Mouse (Mus musculus) neural tube, embryonic 11.5 days (tissue): ENCODE data around the gene Ninj2. TPM values are rescaled to one million over a fixed set of nuclear protein-coding genes. Genes with fewer than 3 reads are reported as not detected.
A peak's percentile ranks its signal among the peaks of the same experiment; 100 is the strongest.

ENCODE experiments used
- ATAC-seq: fragments of 200-750 bp; cut with Nextera tagmentation; 2 replicates; pipeline ENCODE4 v1.8.0; 2017; ENCODE audit warnings: moderate number of reproducible peaks, mild to moderate bottlenecking, moderate TSS enrichment, moderate library complexity; ENCODE audit not compliant: insufficient read depth, low FRiP score, low TSS enrichment
- DNase-seq: peaks from one replicate; pipeline ENCODE4 v3.0.0-alpha.2; 2015; ENCODE audit warnings: low spot score
- H3K27ac ChIP-seq: fragments of 300-500 bp; sonication (generic); 2 replicates; pipeline ENCODE4 v1.5.1; 2014; ENCODE audit warnings: low read depth, mild to moderate bottlenecking, low read length
- H3K27me3 ChIP-seq: fragments of 300-500 bp; sonication (generic); 2 replicates; pipeline ENCODE4 v1.6.1; 2014; ENCODE audit warnings: mild to moderate bottlenecking, low read length, mixed read lengths; ENCODE audit not compliant: control insufficient read depth, insufficient read depth
- H3K36me3 ChIP-seq: fragments of 300-500 bp; sonication (generic); 2 replicates; pipeline ENCODE4 v1.6.1; 2014; ENCODE audit warnings: mild to moderate bottlenecking, low read length, moderate library complexity, mixed read lengths; ENCODE audit not compliant: control insufficient read depth, insufficient read depth
- H3K4me1 ChIP-seq: fragments of 300-500 bp; sonication (generic); 2 replicates; pipeline ENCODE4 v1.6.1; 2014; ENCODE audit warnings: low read length, mixed read lengths; ENCODE audit not compliant: control insufficient read depth, insufficient read depth
- H3K4me2 ChIP-seq: fragments of 300-500 bp; sonication (generic); 2 replicates; pipeline ENCODE4 v1.6.1; 2014; ENCODE audit warnings: low read depth, mild to moderate bottlenecking, moderate library complexity
- H3K4me3 ChIP-seq: fragments of 300-500 bp; sonication (generic); 2 replicates; pipeline ENCODE4 v1.5.1; 2014; ENCODE audit warnings: low read depth, low read length
- H3K9ac ChIP-seq: fragments of 300-500 bp; sonication (generic); 2 replicates; pipeline ENCODE4 v1.6.1; 2014; ENCODE audit warnings: mild to moderate bottlenecking, low read length
- H3K9me3 ChIP-seq: fragments of 300-500 bp; sonication (generic); 2 replicates; pipeline ENCODE4 v1.6.1; 2016; ENCODE audit warnings: low read length; ENCODE audit not compliant: control insufficient read depth
- WGBS: fragments of 180-500 bp; shearing (Covaris S2); extraction: QIAGEN DNeasy Blood & Tissue Kit; methylation state at CpG from one replicate; pipeline ENCODE4 v1.1.7; 2014; 5-methylcytosine and 5-hydroxymethylcytosine counted together
- polyA plus RNA-seq: library from polyadenylated mRNA; unstranded; fragments of >200 nt; fragmentation: Nextera tagmentation; extraction: Ambion mirVana; gene quantifications from 2 replicates; pipeline ENCODE4 v1.2.1, GENCODE M21; 2014

Ninj2 gene
- polyA plus RNA-seq, 1 experiment from 2014 or later, result not detected

GRCm38 (mm10) chr6:120183771-120184170, 90.6 kb downstream of the Ninj2 start:
- H3K27me3 ChIP-seq, result no peaks in the 10 kb centered on the region
- WGBS, result 86% methylated on average over 4 of the region's 4 CpGs
- no peaks in the 10 kb centered on the region for H3K9me3 ChIP-seq
- H3K4me3 ChIP-seq, result no peak overlapping the region
- no peaks in the 10 kb centered on the region for H3K36me3 ChIP-seq
- H3K4me2 ChIP-seq, result no peak overlapping the region
- H3K27ac ChIP-seq, result no peak overlapping the region
- H3K9ac ChIP-seq, result no peak overlapping the region
- DNase-seq (peak; percentile 5), ATAC-seq (no peak)
- H3K4me1 ChIP-seq, result no peaks in the 10 kb centered on the region

GRCm38 (mm10) chr6:120185012-120185730, 92.0 kb downstream of the Ninj2 start:
- H3K4me3 ChIP-seq, result no peak overlapping the region
- no peaks in the 10 kb centered on the region for H3K4me1 ChIP-seq
- no peak for ATAC-seq
- H3K4me2 ChIP-seq, result no peak overlapping the region
- no peak for DNase-seq
- H3K9me3 ChIP-seq, result no peaks in the 10 kb centered on the region
- H3K36me3 ChIP-seq, result no peaks in the 10 kb centered on the region
- WGBS, result 89% methylated on average over 12 of the region's 12 CpGs
- no peak overlapping the region for H3K27ac ChIP-seq
- no peak overlapping the region for H3K9ac ChIP-seq
- H3K27me3 ChIP-seq, result no peaks in the 10 kb centered on the region

- no peak overlapping the region for H3K4me2 ChIP-seq
- no peaks in the 10 kb centered on the region for H3K9me3 ChIP-seq
- peak; percentile 9 for DNase-seq
Observed at GRCm38 (mm10) chr6:120185756-120186155, 92.6 kb downstream of the Ninj2 start.

DNA sequence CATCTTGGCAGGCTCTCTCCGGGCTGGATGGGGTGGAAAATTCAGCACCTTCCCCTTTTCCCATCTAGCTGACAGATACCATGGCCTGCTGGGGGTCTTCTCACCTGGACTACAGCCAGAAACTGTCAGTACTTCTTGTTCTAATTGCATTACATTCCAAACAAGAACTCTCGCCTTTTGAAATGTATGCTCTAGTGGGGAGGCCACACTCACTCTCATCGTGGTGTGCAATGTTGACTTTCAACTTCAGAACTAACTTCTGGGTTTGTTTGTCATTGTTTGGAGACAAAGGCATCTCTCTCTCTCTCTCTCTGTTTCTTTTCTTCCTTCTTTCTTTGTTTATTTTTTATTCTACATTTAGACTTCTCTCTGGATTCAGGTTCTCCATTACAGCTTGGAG, 93.4 kb downstream of the Ninj2 start:
- Histone ChIP-seq H3K27ac (no peak overlapping the region), H3K36me3 (no peaks in the 10 kb centered on the region), H3K4me2 (no peak overlapping the region), H3K9ac (no peak overlapping the region), H3K9me3 (no peaks in the 10 kb centered on the region), H3K4me1 (no peaks in the 10 kb centered on the region), H3K27me3 (no peaks in the 10 kb centered on the region), H3K4me3 (no peak overlapping the region)
- 69% methylated on average over 3 of the region's 3 CpGs for WGBS
- DNase-seq (peak; percentile 0), ATAC-seq (no peak)

More at GRCm38 (mm10) chr6:120185756-120186155, 92.6 kb downstream of the Ninj2 start:
- no peaks in the 10 kb centered on the region for H3K27me3 ChIP-seq
- no peaks in the 10 kb centered on the region for H3K36me3 ChIP-seq
- WGBS, result 54% methylated on average over 7 of the region's 7 CpGs
- no peak overlapping the region for H3K4me3 ChIP-seq
- no peaks in the 10 kb centered on the region for H3K4me1 ChIP-seq
- no peak for ATAC-seq
- no peak overlapping the region for H3K27ac ChIP-seq
- H3K9ac ChIP-seq, result no peak overlapping the region

DNA sequence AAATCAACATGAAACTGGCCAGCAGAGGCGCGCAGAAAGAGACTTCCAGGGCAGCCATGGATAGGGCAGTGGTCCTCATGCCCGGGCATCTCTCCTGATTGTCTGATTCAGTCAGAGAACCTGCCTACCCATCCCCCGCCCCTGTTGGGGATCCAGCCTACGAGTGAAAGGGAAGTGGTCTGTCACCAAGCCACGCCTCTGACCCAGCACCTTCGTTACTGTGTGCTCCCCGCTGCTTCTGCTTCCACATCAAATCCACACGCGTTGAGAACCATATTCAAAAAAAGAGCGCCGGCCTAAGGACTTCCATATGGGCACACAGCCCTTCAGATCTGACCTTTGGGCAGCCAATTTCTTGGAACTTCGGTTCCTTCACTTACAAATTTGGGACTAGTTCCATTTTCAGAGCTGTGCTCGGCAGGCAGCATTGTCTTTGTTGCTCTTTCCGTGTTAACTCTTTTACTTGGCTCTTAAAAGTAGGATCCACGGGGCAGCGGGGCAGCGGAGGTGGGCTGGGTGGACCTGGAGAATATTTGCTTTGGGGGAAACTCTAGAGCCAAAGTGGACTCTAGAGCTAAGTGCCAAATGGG, 94.5 kb downstream of the Ninj2 start:
- no peaks in the 10 kb centered on the region for H3K4me1 ChIP-seq
- no peak overlapping the region for H3K9ac ChIP-seq
- H3K4me2 ChIP-seq, result no peak overlapping the region
- no peaks in the 10 kb centered on the region for H3K27me3 ChIP-seq
- no peak overlapping the region for H3K4me3 ChIP-seq
- H3K9me3 ChIP-seq, result no peaks in the 10 kb centered on the region
- WGBS, result 13% methylated on average over 18 of the region's 18 CpGs
- no peak overlapping the region for H3K27ac ChIP-seq
- H3K36me3 ChIP-seq, result no peaks in the 10 kb centered on the region
- ATAC-seq (no peak), DNase-seq (peak; percentile 28)

DNA sequence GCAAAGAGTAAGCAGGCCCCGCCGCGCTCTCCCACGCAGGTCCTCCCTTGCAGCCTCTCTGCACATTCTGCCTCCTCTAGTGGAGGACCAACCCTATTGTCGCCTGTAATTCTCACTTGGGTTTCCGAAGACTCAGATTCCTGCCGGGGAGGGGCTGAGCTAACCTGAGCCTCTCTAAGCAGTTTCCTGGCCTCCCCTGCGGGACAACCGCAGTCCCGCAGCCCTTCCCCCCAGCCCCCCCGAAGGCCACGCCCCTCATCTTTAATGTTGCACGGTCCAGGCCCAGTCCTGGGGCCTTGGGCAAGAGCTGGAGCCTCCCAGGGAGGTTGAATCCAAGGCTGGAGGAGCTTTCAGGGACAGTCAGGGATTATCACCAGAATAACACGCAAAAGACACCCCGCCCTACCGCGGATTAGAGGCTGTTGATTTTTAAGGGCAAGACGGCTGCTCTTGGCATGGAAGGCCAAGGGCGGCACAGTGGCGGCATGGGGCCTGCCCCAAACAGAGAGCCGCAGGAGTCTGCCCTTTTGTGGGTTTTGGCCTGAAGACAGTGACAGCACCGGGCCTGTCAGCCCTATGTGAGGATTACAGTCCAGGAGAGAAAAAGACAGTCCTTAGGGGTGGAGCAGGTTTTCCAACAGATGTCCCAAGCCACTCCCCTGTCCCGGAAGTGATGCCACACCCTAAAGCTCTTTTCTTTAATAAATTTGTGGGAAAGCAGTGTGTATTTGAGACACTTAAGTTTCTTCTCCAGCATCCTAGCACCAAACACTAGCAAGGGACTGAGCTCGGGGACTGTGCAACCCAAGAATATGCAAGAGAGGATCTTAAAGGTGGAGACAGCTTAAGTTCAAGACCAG, 95.5 kb downstream of the Ninj2 start:
- Histone ChIP-seq H3K27me3 (no peaks in the 10 kb centered on the region), H3K4me1 (no peaks in the 10 kb centered on the region), H3K27ac (no peak overlapping the region), H3K9me3 (no peaks in the 10 kb centered on the region), H3K4me2 (peak overlapping the region; percentile 15; the same call in 1 of the 2 replicates), H3K4me3 (no peak overlapping the region), H3K36me3 (no peaks in the 10 kb centered on the region), H3K9ac (0 out of 2 replicates have a peak overlapping the region, but pooled peaks have one; percentile 1)
- ATAC-seq, result no peak; the same call in 1 of the 2 replicates
- WGBS, result 18% methylated on average over 24 of the region's 24 CpGs
- peak; percentile 39 for DNase-seq

GRCm38 (mm10) chr6:120189287-120189686, 96.1 kb downstream of the Ninj2 start:
- ATAC-seq, result no peak
- 79% methylated on average over 5 of the region's 5 CpGs for WGBS
- H3K4me1 ChIP-seq, result no peaks in the 10 kb centered on the region

GRCm38 (mm10) chr6:120190365-120190764, 97.2 kb downstream of the Ninj2 start:
- no peaks in the 10 kb centered on the region for H3K4me1 ChIP-seq
- H3K4me2 ChIP-seq, result no peak overlapping the region
- no peaks in the 10 kb centered on the region for H3K36me3 ChIP-seq
- 95% methylated on average over 4 of the region's 4 CpGs for WGBS
- H3K9me3 ChIP-seq, result no peaks in the 10 kb centered on the region
- H3K9ac ChIP-seq, result no peak overlapping the region
- no peaks in the 10 kb centered on the region for H3K27me3 ChIP-seq
- no peak overlapping the region for H3K4me3 ChIP-seq
- DNase-seq (no peak), ATAC-seq (no peak)
- no peak overlapping the region for H3K27ac ChIP-seq

More at GRCm38 (mm10) chr6:120189287-120189686, 96.1 kb downstream of the Ninj2 start:
- Histone ChIP-seq H3K9ac (no peak overlapping the region), H3K36me3 (no peaks in the 10 kb centered on the region), H3K4me3 (no peak overlapping the region), H3K9me3 (no peaks in the 10 kb centered on the region), H3K4me2 (no peak overlapping the region), H3K27me3 (no peaks in the 10 kb centered on the region), H3K27ac (no peak overlapping the region)
- no peak for DNase-seq
